Mouse (Mus musculus) small intestine, adult 2 months (tissue): ENCODE measurements around the gene Tram2.

ENCODE experiments used
- CTCF ChIP-seq: fragments of 200-500 bp; IDR thresholded peaks from 2 replicates; pipeline ENCODE4 v1.5.1; 2012; ENCODE audit warnings: low read depth, mild to moderate bottlenecking, control low read depth, inconsistent platforms, low read length, moderate library complexity, mixed read lengths; ENCODE audit not compliant: insufficient replicate concordance, insufficient read length; ENCODE audit errors: extremely low read depth
- POLR2A ChIP-seq: fragments of 200-500 bp; IDR thresholded peaks from 2 replicates; pipeline ENCODE4 v1.6.1; 2012; ENCODE audit warnings: low read depth, mild to moderate bottlenecking, control low read depth, inconsistent platforms, low read length, moderate library complexity

GRCm38 (mm10) chr1:20996603-20997327 lies 82.3 kb downstream of the Tram2 start:
- no peak for TF ChIP-seq POLR2A
- no peak for TF ChIP-seq CTCF
